Mouse (Mus musculus) cerebellum, adult 2 months (tissue): ENCODE results near the gene Ube2g2.

Experiments
- CTCF ChIP-seq: fragments of 200-500 bp; IDR thresholded peaks from 2 replicates; pipeline ENCODE4 v1.5.1; 2011; ENCODE audit warnings: low read depth, mild to moderate bottlenecking, control low read depth, low read length, moderate library complexity, borderline replicate concordance; ENCODE audit not compliant: insufficient read depth
- POLR2A ChIP-seq: fragments of 200-500 bp; IDR thresholded peaks from 2 replicates; pipeline ENCODE4 v1.6.1; 2011; ENCODE audit warnings: low read length, control low read depth, borderline replicate concordance; ENCODE audit not compliant: insufficient read depth

DNA sequence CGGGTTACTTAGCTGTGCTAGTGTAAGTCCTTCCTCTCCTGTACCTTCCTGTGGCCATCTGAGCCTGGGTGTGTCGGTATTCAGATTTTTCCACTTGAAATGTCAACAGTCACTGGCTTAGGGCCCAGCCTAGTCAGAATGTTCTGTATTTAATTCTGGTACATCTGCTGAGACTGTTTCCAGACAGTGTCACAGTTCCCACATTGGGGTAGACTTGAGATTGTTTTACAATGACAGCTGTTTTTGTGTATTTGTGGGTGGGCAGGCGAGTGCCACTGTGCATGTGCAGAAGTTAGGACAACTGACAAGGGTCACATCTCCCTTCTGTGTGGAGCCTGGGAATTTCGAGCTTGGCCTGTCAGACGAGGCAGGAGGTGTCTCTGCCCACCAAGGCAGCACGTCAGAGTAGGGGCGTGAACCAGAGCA is 2.5 kb downstream of the Ube2g2 start:
- TF ChIP-seq CTCF (no peak), POLR2A (no peak)
